Mouse (Mus musculus) limb, embryonic 13.5 days (tissue): ENCODE measurements at regions not wholly inside any gene's neighbourhood (a gene's known extent, or its start where the extent isn't known, plus 50 kb on each side); places are given as distances from the start of the nearest gene placed in this dataset.

Experiments used
- ATAC-seq: fragments of 200-750 bp; cut with Nextera tagmentation; 2 replicates; pipeline ENCODE4 v1.8.0; 2017; ENCODE audit warnings: low read depth, moderate number of reproducible peaks, moderate TSS enrichment; ENCODE audit not compliant: low FRiP score
- H3K27ac ChIP-seq: fragments of 300-500 bp; sonication (generic); 2 replicates; pipeline ENCODE4 v1.5.1; 2015; ENCODE audit warnings: inconsistent platforms, mild to moderate bottlenecking, moderate library complexity
- H3K27me3 ChIP-seq: fragments of 300-500 bp; sonication (generic); 2 replicates; pipeline ENCODE4 v1.6.1; 2015; ENCODE audit warnings: mild to moderate bottlenecking, inconsistent platforms
- H3K36me3 ChIP-seq: fragments of 300-500 bp; sonication (generic); 2 replicates; pipeline ENCODE4 v1.6.1; 2015; ENCODE audit warnings: inconsistent platforms, mild to moderate bottlenecking, moderate library complexity
- H3K4me1 ChIP-seq: fragments of 300-500 bp; sonication (generic); 2 replicates; pipeline ENCODE4 v1.6.1; 2015; ENCODE audit warnings: inconsistent platforms
- H3K4me2 ChIP-seq: fragments of 300-500 bp; sonication (generic); replicated peaks from 2 replicates; pipeline ENCODE4 v1.6.1; 2015; ENCODE audit warnings: inconsistent platforms, mild to moderate bottlenecking, moderate library complexity
- H3K4me3 ChIP-seq: fragments of 300-500 bp; sonication (generic); 2 replicates; pipeline ENCODE4 v1.5.1; 2015; ENCODE audit warnings: moderate library complexity, mild to moderate bottlenecking, inconsistent platforms
- H3K9ac ChIP-seq: fragments of 300-500 bp; sonication (generic); 2 replicates; pipeline ENCODE4 v1.6.1; 2015; ENCODE audit warnings: mild to moderate bottlenecking, inconsistent platforms
- H3K9me3 ChIP-seq: fragments of 300-500 bp; sonication (generic); 2 replicates; pipeline ENCODE4 v1.6.1; 2016; ENCODE audit warnings: inconsistent platforms
- WGBS: fragments of 180-500 bp; shearing (Covaris S2); methylation state at CpG from one replicate; pipeline ENCODE4 v1.1.7; 2015; 5-methylcytosine and 5-hydroxymethylcytosine counted together

DNA sequence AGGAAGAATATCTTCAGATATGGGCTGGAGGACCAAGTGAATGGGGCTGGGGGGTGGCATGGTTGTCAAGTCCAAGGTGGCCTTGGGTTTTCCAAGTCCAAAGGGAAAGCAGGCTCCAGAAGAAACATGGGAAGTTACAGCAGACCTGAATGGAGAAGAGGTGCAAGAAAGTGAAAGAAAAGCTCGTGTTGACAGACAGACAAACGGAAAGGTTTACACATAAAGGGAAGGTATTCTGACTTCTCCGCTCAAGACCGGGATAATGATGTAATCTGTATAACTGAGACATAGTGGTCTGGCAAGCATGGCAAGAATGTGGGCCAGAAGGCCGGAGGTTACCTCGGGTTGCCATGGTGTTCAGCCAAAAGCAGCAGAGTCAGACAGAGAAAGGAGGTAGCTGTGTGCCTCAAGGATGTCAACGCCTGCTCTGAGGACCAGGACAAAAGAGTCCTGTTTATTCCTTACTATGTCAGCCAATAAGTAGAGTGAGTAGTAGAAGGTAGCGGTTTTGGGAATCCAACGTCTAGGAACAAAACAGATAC, 50.8 kb upstream of the Elk3 start:
- Histone ChIP-seq H3K4me2 (no peak overlapping the region), H3K9ac (no peak overlapping the region), H3K36me3 (no peaks in the 10 kb centered on the region), H3K27me3 (no peaks in the 10 kb centered on the region), H3K9me3 (no peaks in the 10 kb centered on the region), H3K4me1 (no peaks in the 10 kb centered on the region), H3K27ac (no peak overlapping the region), H3K4me3 (no peak overlapping the region)
- 81% methylated on average over 9 of the region's 9 CpGs for WGBS
- no peak for ATAC-seq

DNA sequence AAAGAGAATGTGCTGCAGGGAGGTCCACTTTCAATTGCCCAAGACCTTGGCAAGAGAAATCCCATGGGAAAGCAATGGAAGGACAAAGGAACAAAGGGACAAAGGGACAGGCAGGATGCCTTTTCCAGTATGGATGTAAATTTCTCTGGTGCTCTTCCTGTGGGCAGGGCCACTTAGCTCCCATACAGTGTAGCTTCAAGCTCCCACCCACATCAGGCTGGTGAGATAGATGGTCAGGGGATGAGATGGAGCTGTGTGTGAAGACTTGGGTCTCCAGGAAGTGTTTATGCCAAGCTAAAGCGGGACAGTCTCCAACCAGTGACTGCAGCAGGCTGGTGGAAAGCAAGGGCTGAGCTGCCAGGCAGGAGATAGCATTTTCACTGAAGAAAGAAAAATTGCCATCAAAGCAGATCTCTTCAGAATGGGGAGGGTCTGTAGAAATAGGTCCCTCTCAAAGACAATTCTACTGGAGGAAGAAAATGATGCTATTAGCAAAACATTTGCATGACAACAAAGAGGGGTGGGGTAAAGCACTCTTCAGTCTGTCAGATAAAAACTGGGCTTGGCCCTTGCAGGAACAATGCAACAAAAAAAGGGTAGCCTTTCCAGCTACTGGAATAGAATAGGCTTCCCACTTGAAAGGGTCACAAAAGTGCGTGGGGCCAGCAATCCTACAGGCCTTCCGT, 53.3 kb upstream of the Elk3 start:
- Histone ChIP-seq H3K4me3 (no peak overlapping the region), H3K9ac (no peak overlapping the region), H3K4me1 (no peaks in the 10 kb centered on the region), H3K9me3 (no peaks in the 10 kb centered on the region), H3K4me2 (no peak overlapping the region), H3K27ac (no peak overlapping the region), H3K27me3 (no peaks in the 10 kb centered on the region), H3K36me3 (no peaks in the 10 kb centered on the region)
- ATAC-seq = no peak
- WGBS = 70% methylated on average over 3 of the region's 3 CpGs

DNA sequence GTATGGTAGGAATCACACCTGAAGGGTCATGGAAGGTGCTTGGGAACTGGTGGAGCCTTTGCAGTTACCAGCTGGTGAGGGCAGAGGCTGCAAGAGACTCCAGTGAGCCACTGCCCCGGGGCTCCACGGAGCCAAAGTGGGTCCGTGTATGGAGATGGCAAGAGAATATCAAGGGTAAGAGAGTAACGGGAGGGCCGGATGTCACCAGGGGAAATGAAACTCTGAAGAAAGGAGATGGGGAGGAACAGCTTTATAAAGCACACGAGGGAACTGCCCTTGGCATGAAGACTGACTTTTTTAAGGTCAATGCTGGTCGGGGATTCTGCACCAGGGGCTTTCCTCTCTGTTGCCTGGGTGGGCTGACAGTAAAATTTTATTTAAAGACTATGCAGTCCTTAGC, 53.9 kb upstream of the Elk3 start:
- ATAC-seq = no peak
- Histone ChIP-seq H3K9me3 (no peaks in the 10 kb centered on the region), H3K4me1 (no peaks in the 10 kb centered on the region), H3K4me2 (no peak overlapping the region), H3K27me3 (no peaks in the 10 kb centered on the region), H3K4me3 (no peak overlapping the region), H3K27ac (no peak overlapping the region), H3K36me3 (no peaks in the 10 kb centered on the region), H3K9ac (no peak overlapping the region)
- 79% methylated on average over 7 of the region's 7 CpGs for WGBS

DNA sequence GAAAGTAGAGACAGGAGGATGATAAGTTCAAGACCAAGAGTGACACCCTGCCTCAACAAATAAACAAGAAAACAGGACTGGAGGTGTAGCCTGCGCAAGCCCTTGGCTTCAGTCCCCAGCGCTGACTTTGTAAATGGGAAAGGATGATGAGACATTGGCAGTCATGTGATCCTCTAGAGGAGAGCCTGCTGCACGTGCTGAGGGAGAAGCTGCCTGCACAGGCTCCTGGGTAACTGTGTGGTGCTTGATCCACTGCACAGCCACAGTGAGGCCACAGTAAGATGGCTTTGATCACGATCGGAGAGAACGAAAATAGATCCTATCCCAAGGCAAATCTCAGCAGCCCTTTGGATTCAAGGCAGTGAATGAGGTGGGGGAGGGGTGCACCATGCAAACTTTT, 54.4 kb upstream of the Elk3 start:
- Histone ChIP-seq H3K9me3 (no peaks in the 10 kb centered on the region), H3K27me3 (no peaks in the 10 kb centered on the region), H3K27ac (no peak overlapping the region), H3K4me3 (no peak overlapping the region), H3K4me2 (no peak overlapping the region), H3K36me3 (no peaks in the 10 kb centered on the region), H3K4me1 (no peaks in the 10 kb centered on the region), H3K9ac (no peak overlapping the region)
- ATAC-seq = no peak
- 77% methylated on average over 6 of the region's 6 CpGs for WGBS

DNA sequence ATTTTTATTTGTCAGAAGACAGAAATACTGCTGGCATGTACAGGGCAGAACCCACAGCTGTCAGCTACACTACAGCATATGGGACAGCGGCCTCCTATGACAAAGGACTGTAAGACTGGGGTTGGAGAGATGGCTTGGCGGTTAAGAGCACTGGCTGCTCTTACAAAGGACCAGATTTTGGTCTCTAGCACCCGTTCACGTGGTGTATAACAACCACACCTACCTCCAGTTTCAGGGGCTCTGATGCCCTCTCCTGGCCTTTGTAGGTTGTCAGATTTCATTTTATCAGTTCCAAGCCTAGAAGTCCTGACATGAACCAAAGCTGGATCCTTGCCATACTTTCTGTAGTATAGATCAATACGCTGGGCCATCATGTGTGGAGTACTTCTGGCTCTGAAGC, 54.9 kb upstream of the Elk3 start:
- Histone ChIP-seq H3K4me3 (no peak overlapping the region), H3K9me3 (no peaks in the 10 kb centered on the region), H3K4me1 (no peaks in the 10 kb centered on the region), H3K27me3 (no peaks in the 10 kb centered on the region), H3K36me3 (no peaks in the 10 kb centered on the region), H3K9ac (no peak overlapping the region), H3K27ac (no peak overlapping the region), H3K4me2 (no peak overlapping the region)
- 83% methylated on average over 5 of the region's 5 CpGs for WGBS
- ATAC-seq = no peak

DNA sequence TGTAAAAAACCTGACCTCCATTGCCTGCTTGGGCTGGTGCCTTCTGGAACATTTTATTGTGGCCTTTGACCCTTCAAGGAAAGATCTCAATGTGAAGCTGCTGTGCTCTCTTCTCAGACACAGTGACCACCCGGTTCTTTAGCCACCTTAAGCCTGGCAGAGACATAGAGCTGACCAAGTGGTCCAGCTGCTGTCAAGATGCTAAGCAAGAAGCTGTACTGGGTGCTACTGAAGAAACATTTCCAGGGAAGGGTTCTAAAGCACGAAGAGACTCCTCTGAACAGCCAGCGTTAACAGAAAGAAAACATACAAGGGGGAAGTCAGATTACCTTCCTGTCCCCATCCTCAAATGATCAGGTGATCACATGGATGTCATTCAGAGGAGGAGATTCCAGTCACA, 58.8 kb upstream of the Elk3 start:
- Histone ChIP-seq H3K9ac (no peak overlapping the region), H3K9me3 (no peaks in the 10 kb centered on the region), H3K36me3 (no peaks in the 10 kb centered on the region), H3K27me3 (no peaks in the 10 kb centered on the region), H3K4me2 (no peak overlapping the region), H3K4me1 (0 out of 2 replicates have a peak, but pooled peaks cover under 1% of the 10 kb centered on the region), H3K27ac (no peak overlapping the region), H3K4me3 (no peak overlapping the region)
- no peak for ATAC-seq
- WGBS = 67% methylated on average over 3 of the region's 3 CpGs

DNA sequence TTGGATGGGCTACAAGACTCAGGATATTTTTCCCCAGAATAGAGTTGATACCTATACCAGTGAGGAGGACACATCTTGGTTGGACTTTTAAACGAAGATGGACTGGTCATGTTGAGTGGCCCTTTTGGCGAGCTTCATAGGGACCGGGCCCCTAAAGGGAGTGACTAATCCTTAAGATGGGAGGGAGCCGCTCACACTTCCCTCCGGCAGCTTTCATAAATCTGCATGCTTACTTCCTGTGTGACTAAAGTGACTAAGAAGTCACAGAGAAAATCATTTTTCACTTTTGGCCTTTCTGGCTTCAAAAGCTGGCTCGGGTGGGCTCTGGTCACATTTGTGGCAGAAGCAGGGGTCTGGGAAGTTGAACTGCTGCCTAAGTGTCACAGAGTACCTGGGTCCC, 59.4 kb upstream of the Elk3 start:
- Histone ChIP-seq H3K27me3 (no peaks in the 10 kb centered on the region), H3K36me3 (no peaks in the 10 kb centered on the region), H3K4me2 (no peak overlapping the region), H3K9ac (no peak overlapping the region), H3K4me1 (peaks cover 6% of the 10 kb centered on the region; the same call in 1 of the 2 replicates), H3K9me3 (no peaks in the 10 kb centered on the region), H3K27ac (no peak overlapping the region), H3K4me3 (no peak overlapping the region)
- ATAC-seq = no peak
- WGBS = 77% methylated on average over 6 of the region's 6 CpGs

DNA sequence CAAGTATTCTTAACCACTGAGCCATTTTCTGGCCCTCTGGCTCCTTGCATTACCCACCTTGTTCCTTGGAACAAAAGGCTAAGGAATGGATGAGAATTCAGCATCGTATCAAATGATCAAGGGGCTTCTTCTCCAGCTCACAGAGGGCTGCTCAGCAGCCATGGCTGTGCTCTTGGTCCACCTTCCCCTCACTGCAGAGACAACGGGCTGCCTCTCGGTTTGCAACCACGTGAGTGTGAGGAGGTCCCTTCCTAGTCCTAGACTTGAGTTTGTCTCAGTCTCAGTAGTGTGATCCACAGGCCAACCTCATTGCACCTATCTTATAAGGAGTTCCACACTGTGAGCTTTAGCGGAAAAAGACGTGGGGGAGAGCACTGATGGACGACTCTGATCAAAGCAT, 61.3 kb upstream of the Elk3 start:
- ATAC-seq = no peak
- no peaks in the 10 kb centered on the region for H3K27me3 ChIP-seq
- 86% methylated on average over 7 of the region's 7 CpGs for WGBS

DNA sequence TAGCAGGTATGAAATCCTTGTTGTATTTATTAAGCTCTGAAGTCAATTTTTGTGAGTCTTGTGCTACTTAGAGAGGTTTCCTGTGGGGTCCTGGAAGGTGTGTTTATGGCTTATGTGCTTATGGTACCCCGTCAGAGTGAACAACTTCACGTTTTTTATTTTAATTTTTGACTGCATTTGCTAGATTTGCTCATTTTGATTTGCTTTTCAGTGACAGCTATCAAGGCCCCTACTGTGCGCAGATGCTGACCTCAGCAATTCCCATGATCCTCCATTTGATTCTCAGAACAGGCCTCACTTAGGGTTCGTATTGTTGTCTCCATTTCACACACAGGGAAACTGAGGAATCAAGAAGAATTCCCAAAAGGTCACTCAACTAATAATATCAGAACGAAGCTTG, 62.3 kb upstream of the Elk3 start:
- no peaks in the 10 kb centered on the region for H3K36me3 ChIP-seq
- no peak overlapping the region for H3K9ac ChIP-seq
- H3K4me3 ChIP-seq = no peak overlapping the region
- no peaks in the 10 kb centered on the region for H3K9me3 ChIP-seq
- no peaks in the 10 kb centered on the region for H3K27me3 ChIP-seq
- no peak for ATAC-seq
- H3K4me1 ChIP-seq = peaks cover 8% of the 10 kb centered on the region; the same call in 1 of the 2 replicates
- no peak overlapping the region for H3K4me2 ChIP-seq
- WGBS = 77% methylated on average over 5 of the region's 5 CpGs
- H3K27ac ChIP-seq = no peak overlapping the region

More for the DNA sequence above, 61.3 kb upstream of the Elk3 start:
- no peak overlapping the region for H3K4me3 ChIP-seq
- no peak overlapping the region for H3K4me2 ChIP-seq
- H3K9ac ChIP-seq = no peak overlapping the region
- no peaks in the 10 kb centered on the region for H3K36me3 ChIP-seq
- no peaks in the 10 kb centered on the region for H3K9me3 ChIP-seq
- peaks cover 8% of the 10 kb centered on the region; the same call in 1 of the 2 replicates for H3K4me1 ChIP-seq
- no peak overlapping the region for H3K27ac ChIP-seq

DNA sequence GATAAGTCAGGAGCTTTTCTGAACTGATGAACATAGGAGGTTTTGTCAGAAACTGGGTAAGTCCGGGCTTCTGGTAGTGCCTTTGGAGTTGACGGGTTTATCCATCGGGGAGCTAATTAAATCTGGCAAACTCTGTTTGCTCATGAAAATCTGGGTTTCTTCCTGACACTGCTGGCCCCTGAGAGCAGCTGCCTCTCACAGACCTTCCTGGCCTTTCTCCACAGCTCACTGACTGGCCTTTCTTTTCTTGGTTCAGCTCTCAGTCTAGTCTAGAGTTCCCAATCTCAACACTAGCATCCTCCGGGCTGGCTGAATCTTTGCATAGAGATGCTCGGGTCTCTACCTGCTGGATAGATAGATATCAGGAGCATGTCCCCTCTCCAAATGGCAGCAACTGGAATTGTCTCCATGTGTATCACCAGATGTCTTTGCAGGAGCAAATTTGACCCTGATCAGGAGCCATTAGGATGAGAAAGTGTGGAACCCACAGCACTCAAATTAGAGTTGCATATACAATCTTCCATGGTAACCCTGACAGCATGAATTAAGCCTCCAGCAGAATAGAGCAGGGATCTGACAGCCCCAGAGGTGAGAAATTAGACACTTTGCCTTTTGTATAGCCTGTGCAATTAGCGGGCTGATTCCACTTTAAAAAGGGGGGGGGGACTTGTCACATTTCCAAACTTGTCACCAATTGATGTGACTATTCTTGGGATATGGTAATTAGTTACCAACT, 63.2 kb upstream of the Elk3 start:
- H3K9ac ChIP-seq = no peak overlapping the region
- 69% methylated on average over 6 of the region's 6 CpGs for WGBS
- ATAC-seq = no peak
- no peaks in the 10 kb centered on the region for H3K36me3 ChIP-seq
- H3K4me3 ChIP-seq = no peak overlapping the region
- H3K27me3 ChIP-seq = no peaks in the 10 kb centered on the region
- H3K9me3 ChIP-seq = no peaks in the 10 kb centered on the region
- H3K27ac ChIP-seq = no peak overlapping the region
- peaks cover 8% of the 10 kb centered on the region; the same call in 1 of the 2 replicates for H3K4me1 ChIP-seq
- no peak overlapping the region for H3K4me2 ChIP-seq

DNA sequence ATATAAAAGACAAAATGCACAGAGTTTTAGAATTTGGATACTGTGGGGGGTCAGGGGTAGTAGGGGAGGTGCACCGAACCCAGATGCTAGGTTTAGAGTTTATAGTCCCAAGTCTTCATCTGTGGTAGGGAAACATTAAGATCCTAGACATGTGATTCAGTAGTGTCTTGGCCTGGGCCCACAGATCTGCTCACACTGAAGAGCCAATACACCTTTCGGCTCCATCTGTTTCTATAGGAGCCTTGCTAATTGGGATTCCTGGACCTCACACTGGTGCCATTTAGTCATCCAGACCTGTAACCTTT, 63.7 kb upstream of the Elk3 start:
- H3K36me3 ChIP-seq = no peaks in the 10 kb centered on the region
- H3K27me3 ChIP-seq = no peaks in the 10 kb centered on the region
- H3K9ac ChIP-seq = no peak overlapping the region
- H3K4me1 ChIP-seq = peaks cover 8% of the 10 kb centered on the region; the same call in 1 of the 2 replicates
- H3K9me3 ChIP-seq = no peaks in the 10 kb centered on the region
- no peak for ATAC-seq
- H3K27ac ChIP-seq = no peak overlapping the region
- no peak overlapping the region for H3K4me2 ChIP-seq
- WGBS = 66% methylated on average over 2 of the region's 2 CpGs
- H3K4me3 ChIP-seq = no peak overlapping the region

DNA sequence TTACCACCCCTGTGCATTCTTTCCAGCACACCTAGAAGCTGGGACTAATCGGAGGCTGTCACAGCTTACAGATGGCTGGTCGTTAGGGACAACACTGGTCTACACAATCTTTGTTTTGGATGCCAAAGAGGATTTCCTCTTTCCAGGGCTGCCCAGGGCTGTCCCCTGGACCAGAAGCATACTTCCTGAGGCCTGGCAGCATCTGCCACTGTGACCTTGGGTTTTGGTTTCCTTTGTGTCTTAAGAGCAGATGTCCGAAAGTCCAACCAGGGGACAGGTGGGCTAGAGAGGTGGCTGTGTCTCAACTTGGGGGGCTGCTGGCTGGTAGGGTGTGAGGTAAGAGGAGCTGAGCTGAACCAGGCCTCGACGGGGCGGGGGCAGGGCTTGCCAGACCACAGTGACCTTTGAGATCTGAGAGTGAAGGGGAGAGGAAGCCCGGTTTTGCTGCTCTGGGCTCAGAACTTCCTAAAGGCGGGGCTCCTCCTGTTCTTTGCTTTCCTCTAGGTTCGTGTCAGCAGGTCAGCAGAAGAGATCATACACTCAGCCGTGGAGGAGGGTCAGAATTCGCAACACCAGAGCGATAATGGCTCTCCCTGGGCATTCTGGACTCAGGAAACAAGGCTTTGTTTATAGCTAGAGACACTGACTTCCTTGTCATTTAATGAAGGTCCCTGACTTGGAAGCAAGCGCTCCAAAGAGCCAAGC, 64.2 kb upstream of the Elk3 start:
- Histone ChIP-seq H3K4me3 (no peak overlapping the region), H3K36me3 (no peaks in the 10 kb centered on the region), H3K4me1 (peaks cover 8% of the 10 kb centered on the region; the same call in 1 of the 2 replicates), H3K9me3 (no peaks in the 10 kb centered on the region), H3K4me2 (no peak overlapping the region), H3K27me3 (no peaks in the 10 kb centered on the region), H3K9ac (no peak overlapping the region), H3K27ac (no peak overlapping the region)
- ATAC-seq = no peak
- 37% methylated on average over 13 of the region's 13 CpGs for WGBS
